Mouse (Mus musculus) lung, embryonic 15.5 days (tissue): ENCODE data around the gene Fam192a. TPM values are rescaled to one million over a fixed set of nuclear protein-coding genes. Genes with fewer than 3 reads are reported as not detected.

Source experiments
- ATAC-seq: fragments of 200-750 bp; cut with Nextera tagmentation; 2 replicates; pipeline ENCODE4 v1.8.0; 2017; ENCODE audit warnings: moderate number of reproducible peaks, borderline replicate concordance; ENCODE audit not compliant: low FRiP score, low TSS enrichment; ENCODE audit errors: extremely low read depth
- H3K27ac ChIP-seq: fragments of 300-500 bp; sonication (generic); 2 replicates; pipeline ENCODE4 v1.5.1; 2015; ENCODE audit warnings: moderate library complexity, mild to moderate bottlenecking, inconsistent platforms
- H3K27me3 ChIP-seq: fragments of 300-500 bp; sonication (generic); 2 replicates; pipeline ENCODE4 v1.6.1; 2015; ENCODE audit warnings: inconsistent platforms
- H3K36me3 ChIP-seq: fragments of 300-500 bp; sonication (generic); 2 replicates; pipeline ENCODE4 v1.6.1; 2015; ENCODE audit warnings: inconsistent platforms
- H3K4me1 ChIP-seq: fragments of 300-500 bp; sonication (generic); 2 replicates; pipeline ENCODE4 v1.6.1; 2015; ENCODE audit warnings: inconsistent platforms
- H3K4me2 ChIP-seq: fragments of 300-500 bp; sonication (generic); 2 replicates; pipeline ENCODE4 v1.6.1; 2015; ENCODE audit warnings: inconsistent platforms, mild to moderate bottlenecking, moderate library complexity
- H3K4me3 ChIP-seq: fragments of 300-500 bp; sonication (generic); 2 replicates; pipeline ENCODE4 v1.5.1; 2015; ENCODE audit warnings: mild to moderate bottlenecking, inconsistent platforms
- H3K9ac ChIP-seq: fragments of 300-500 bp; sonication (generic); 2 replicates; pipeline ENCODE4 v1.6.1; 2015; ENCODE audit warnings: inconsistent platforms
- H3K9me3 ChIP-seq: fragments of 300-500 bp; sonication (generic); 2 replicates; pipeline ENCODE4 v1.6.1; 2016; ENCODE audit warnings: inconsistent platforms
- WGBS: fragments of 180-500 bp; shearing (Covaris S2); methylation state at CpG from one replicate; pipeline ENCODE4 v1.1.7; 2015; 5-methylcytosine and 5-hydroxymethylcytosine counted together
- polyA plus RNA-seq: library from polyadenylated mRNA; unstranded; fragments of >200 nt; fragmentation: Nextera tagmentation; extraction: Ambion mirVana; gene quantifications from 2 replicates; pipeline ENCODE4 v1.2.1, GENCODE M21; 2015

The Fam192a gene
- polyA plus RNA-seq, 1 experiment from 2014 or later = 55.4 TPM

GRCm38 (mm10) chr8:94543981-94544380, 57.8 kb downstream of the Fam192a start:
- no peak overlapping the region for H3K4me3 ChIP-seq
- no peak overlapping the region for H3K4me2 ChIP-seq
- no peaks in the 10 kb centered on the region for H3K36me3 ChIP-seq
- H3K9ac ChIP-seq = no peak overlapping the region
- H3K9me3 ChIP-seq = no peaks in the 10 kb centered on the region
- no peak for ATAC-seq
- H3K4me1 ChIP-seq = peaks cover 3% of the 10 kb centered on the region; the same call in 1 of the 2 replicates
- 63% methylated on average over 8 of the region's 8 CpGs for WGBS
- H3K27me3 ChIP-seq = no peaks in the 10 kb centered on the region
- H3K27ac ChIP-seq = no peak overlapping the region

- H3K36me3 ChIP-seq = no peaks in the 10 kb centered on the region
- ATAC-seq = no peak
- no peak overlapping the region for H3K4me2 ChIP-seq
- H3K9ac ChIP-seq = no peak overlapping the region
- peaks cover 3% of the 10 kb centered on the region; the same call in 1 of the 2 replicates for H3K4me1 ChIP-seq
- H3K9me3 ChIP-seq = no peaks in the 10 kb centered on the region
- 60% methylated on average over 18 of the region's 18 CpGs for WGBS
- H3K27ac ChIP-seq = no peak overlapping the region
- peaks cover 3% of the 10 kb centered on the region for H3K27me3 ChIP-seq
- no peak overlapping the region for H3K4me3 ChIP-seq
Measured at GRCm38 (mm10) chr8:94540889-94541795, 60.7 kb downstream of the Fam192a start.

- H3K27me3 ChIP-seq = peaks cover 13% of the 10 kb centered on the region
Measured at GRCm38 (mm10) chr8:94540025-94540424, 61.8 kb downstream of the Fam192a start.

GRCm38 (mm10) chr8:94537456-94537855, 64.3 kb downstream of the Fam192a start:
- no peak overlapping the region for H3K9ac ChIP-seq
- no peaks in the 10 kb centered on the region for H3K36me3 ChIP-seq
- H3K27ac ChIP-seq = no peak overlapping the region
- no peak overlapping the region for H3K4me3 ChIP-seq
- no peak for ATAC-seq
- H3K27me3 ChIP-seq = peaks cover 36% of the 10 kb centered on the region
- H3K4me1 ChIP-seq = peaks cover 17% of the 10 kb centered on the region
- H3K9me3 ChIP-seq = no peaks in the 10 kb centered on the region
- 72% methylated on average over 2 of the region's 2 CpGs for WGBS
- H3K4me2 ChIP-seq = no peak overlapping the region

More at GRCm38 (mm10) chr8:94540025-94540424, 61.8 kb downstream of the Fam192a start:
- no peaks in the 10 kb centered on the region for H3K36me3 ChIP-seq
- H3K27ac ChIP-seq = no peak overlapping the region
- H3K9me3 ChIP-seq = no peaks in the 10 kb centered on the region
- H3K4me2 ChIP-seq = no peak overlapping the region
- no peak for ATAC-seq
- H3K9ac ChIP-seq = no peak overlapping the region
- no peak overlapping the region for H3K4me3 ChIP-seq
- H3K4me1 ChIP-seq = peaks cover 3% of the 10 kb centered on the region; the same call in 1 of the 2 replicates
- 68% methylated on average over 2 of the region's 2 CpGs for WGBS

GRCm38 (mm10) chr8:94535631-94536030, 66.2 kb downstream of the Fam192a start:
- Histone ChIP-seq H3K36me3 (no peaks in the 10 kb centered on the region), H3K27ac (no peak overlapping the region), H3K4me2 (no peak overlapping the region), H3K9ac (no peak overlapping the region), H3K9me3 (no peaks in the 10 kb centered on the region), H3K4me1 (peaks cover 25% of the 10 kb centered on the region), H3K4me3 (no peak overlapping the region), H3K27me3 (peaks cover 41% of the 10 kb centered on the region)
- 80% methylated on average over 7 of the region's 7 CpGs for WGBS
- ATAC-seq = no peak

GRCm38 (mm10) chr8:94534612-94535011, 67.2 kb downstream of the Fam192a start:
- no peak overlapping the region for H3K4me2 ChIP-seq
- no peak for ATAC-seq
- no peak overlapping the region for H3K4me3 ChIP-seq
- peaks cover 41% of the 10 kb centered on the region for H3K27me3 ChIP-seq
- H3K27ac ChIP-seq = no peak overlapping the region
- H3K4me1 ChIP-seq = peaks cover 25% of the 10 kb centered on the region
- H3K36me3 ChIP-seq = no peaks in the 10 kb centered on the region
- H3K9me3 ChIP-seq = no peaks in the 10 kb centered on the region
- WGBS = 28% methylated on average over 4 of the region's 4 CpGs
- no peak overlapping the region for H3K9ac ChIP-seq

- under 1% methylated on average over 78 of the region's 81 CpGs for WGBS
- ATAC-seq = peak; percentile 91
- no peaks in the 10 kb centered on the region for H3K9me3 ChIP-seq
Measured at GRCm38 (mm10) chr8:94532873-94533671, 68.7 kb downstream of the Fam192a start, which contains the start of gene Cpne2. Gene Cpne2 (plus strand): TSS chr8:94532990.

GRCm38 (mm10) chr8:94532525-94532872, 69.3 kb downstream of the Fam192a start:
- 0 out of 2 replicates have a peak, but pooled peaks have one; percentile 6 for ATAC-seq
- under 1% methylated on average over 34 of the region's 34 CpGs for WGBS
- Histone ChIP-seq H3K36me3 (no peaks in the 10 kb centered on the region), H3K27ac (no peak overlapping the region), H3K4me2 (peak overlapping the region; percentile 99), H3K9me3 (no peaks in the 10 kb centered on the region), H3K4me3 (peak overlapping the region; percentile 76), H3K4me1 (peaks cover 25% of the 10 kb centered on the region), H3K9ac (peak overlapping the region; percentile 67; the same call in 1 of the 2 replicates), H3K27me3 (peaks cover 41% of the 10 kb centered on the region)

More at GRCm38 (mm10) chr8:94532873-94533671, 68.7 kb downstream of the Fam192a start, which contains the start of gene Cpne2:
- peak within 1 kb of the TSS; percentile 67 for H3K9ac ChIP-seq
- H3K4me2 ChIP-seq = peak within 1 kb of the TSS; percentile 99
- no peak within 1 kb of the TSS for H3K27ac ChIP-seq
- H3K36me3 ChIP-seq = no peaks in the 10 kb centered on the region
- H3K27me3 ChIP-seq = peaks cover 41% of the 10 kb centered on the region
- H3K4me1 ChIP-seq = peaks cover 25% of the 10 kb centered on the region
- peak within 1 kb of the TSS; percentile 76 for H3K4me3 ChIP-seq

- Histone ChIP-seq H3K36me3 (no peaks in the 10 kb centered on the region), H3K4me1 (peaks cover 25% of the 10 kb centered on the region), H3K9ac (no peak overlapping the region; the same call in 1 of the 2 replicates), H3K27me3 (peaks cover 41% of the 10 kb centered on the region), H3K4me3 (peak overlapping the region; percentile 76), H3K4me2 (peak overlapping the region; percentile 99), H3K27ac (no peak overlapping the region), H3K9me3 (no peaks in the 10 kb centered on the region)
- no peak for ATAC-seq
- 6% methylated on average over 8 of the region's 8 CpGs for WGBS
Measured at GRCm38 (mm10) chr8:94532000-94532399, 69.8 kb downstream of the Fam192a start.

- Histone ChIP-seq H3K27ac (no peak overlapping the region), H3K27me3 (peaks cover 33% of the 10 kb centered on the region), H3K9ac (no peak overlapping the region), H3K36me3 (no peaks in the 10 kb centered on the region), H3K4me1 (peaks cover 25% of the 10 kb centered on the region), H3K4me3 (no peak overlapping the region), H3K9me3 (no peaks in the 10 kb centered on the region), H3K4me2 (no peak overlapping the region)
- ATAC-seq = no peak
- 76% methylated on average over 4 of the region's 4 CpGs for WGBS
Measured at GRCm38 (mm10) chr8:94530643-94531042, 71.2 kb downstream of the Fam192a start.

GRCm38 (mm10) chr8:94529875-94530274, 71.9 kb downstream of the Fam192a start:
- no peak for ATAC-seq
- H3K27me3 ChIP-seq = peaks cover 26% of the 10 kb centered on the region
- no peak overlapping the region for H3K27ac ChIP-seq
- 62% methylated on average over 4 of the region's 4 CpGs for WGBS
- H3K9me3 ChIP-seq = no peaks in the 10 kb centered on the region
- peaks cover 25% of the 10 kb centered on the region for H3K4me1 ChIP-seq
- no peak overlapping the region for H3K4me3 ChIP-seq
- H3K9ac ChIP-seq = no peak overlapping the region
- H3K36me3 ChIP-seq = no peaks in the 10 kb centered on the region
- no peak overlapping the region for H3K4me2 ChIP-seq
